Mouse (Mus musculus) kidney, adult 2 months (tissue): ENCODE results near the gene Hibch.

Experiments used
- CTCF ChIP-seq: fragments of 200-500 bp; conservative IDR thresholded peaks from 2 replicates; pipeline ENCODE4 v1.5.1; 2011; ENCODE audit warnings: low read depth, mild to moderate bottlenecking, control low read depth, low read length, moderate library complexity, mixed read lengths; ENCODE audit not compliant: insufficient read depth, insufficient read length
- POLR2A ChIP-seq: fragments of 200-500 bp; IDR thresholded peaks from one replicate; pipeline ENCODE4 v1.6.1; 2011; ENCODE audit warnings: low read depth, low read length, control low read depth

DNA sequence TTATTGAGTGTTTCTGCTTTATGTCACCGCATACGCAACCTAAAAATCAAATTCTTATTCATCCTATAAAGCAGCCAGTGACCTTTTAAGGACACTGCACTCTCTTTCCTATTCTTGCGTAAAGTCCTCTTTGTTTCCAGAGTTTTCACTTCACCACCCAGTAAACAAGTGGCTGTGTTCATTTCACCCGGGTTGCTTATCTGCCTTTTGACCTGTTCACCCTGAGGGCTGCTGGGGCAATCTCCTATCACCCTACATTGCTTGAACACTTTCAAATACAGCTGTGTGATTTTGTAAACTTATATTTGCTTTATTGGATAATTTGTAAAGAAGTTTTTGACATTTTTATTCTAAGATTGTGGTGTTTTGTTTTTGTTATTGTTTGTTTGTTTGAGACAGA, 4.7 kb downstream of the Hibch start:
- no peak for TF ChIP-seq CTCF
- TF ChIP-seq POLR2A: no peak
